Mouse (Mus musculus): ENCODE measurements at regions not wholly inside any gene's neighbourhood (a gene's known extent, or its start where the extent isn't known, plus 50 kb on each side); places are given as distances from the start of the nearest gene placed in this dataset.

- no peak for TF ChIP-seq POLR2A (IDR thresholded peaks at IDR 0.05; ENCODE audit: low read depth, low read length)
- TF ChIP-seq CTCF (IDR thresholded peaks at IDR 0.05; ENCODE audit: borderline replicate concordance, insufficient read depth, low read length): no peak
Observed at GRCm38 (mm10) chr12:32681910-32682309, 137.4 kb upstream of the Nampt start.
